Mouse (Mus musculus) thymus, postnatal 14 days (tissue): ENCODE measurements around the gene Pkmyt1.
A peak's percentile ranks its signal among the peaks of the same experiment; 100 is the strongest.

Source experiments
- DNase-seq: peaks from one replicate; pipeline ENCODE4 v3.0.0; 2021

The Pkmyt1 gene

DNA sequence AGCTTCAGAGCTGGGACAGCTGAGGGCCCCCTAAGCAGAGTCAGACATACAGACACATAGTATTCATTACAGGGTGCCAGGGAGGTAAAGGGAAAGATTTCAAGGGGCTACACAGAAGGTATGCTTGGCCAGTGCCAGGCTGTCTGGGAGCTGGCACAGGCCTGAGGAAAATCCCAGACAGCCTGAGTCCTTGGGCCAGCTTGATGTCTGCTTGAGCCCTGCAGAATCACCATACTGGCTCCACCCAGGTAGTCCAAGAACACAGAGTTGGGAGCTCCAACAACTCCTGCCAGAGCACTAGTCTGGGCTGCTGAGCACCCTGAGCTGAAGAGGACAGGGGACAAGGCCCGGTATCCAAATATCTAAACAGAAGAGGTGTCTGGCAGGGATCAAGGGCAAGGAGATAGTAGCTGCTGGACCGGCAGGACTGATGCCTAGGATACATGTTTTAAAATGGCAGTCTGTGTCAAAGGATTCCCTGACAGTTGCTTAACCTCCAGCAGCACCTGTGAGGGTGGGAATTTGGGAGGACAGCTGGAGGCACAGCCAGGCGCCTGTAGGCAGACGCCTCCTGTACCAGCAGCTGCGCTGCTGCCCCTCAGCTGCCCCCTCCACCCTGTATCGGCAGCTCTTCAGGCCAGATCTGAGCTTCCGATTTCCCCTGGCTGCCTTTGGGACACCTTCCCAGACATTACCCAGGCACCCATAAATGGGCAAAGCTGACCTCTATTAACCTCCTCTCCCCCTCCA, 3.6 kb upstream of the Pkmyt1 start, which contains the start of gene 1520401A03Rik:
Gene 1520401A03Rik, minus strand, starts transcription at position 408 of the 750 bp plus-strand sequence.
- DNase-seq = no peak

DNA sequence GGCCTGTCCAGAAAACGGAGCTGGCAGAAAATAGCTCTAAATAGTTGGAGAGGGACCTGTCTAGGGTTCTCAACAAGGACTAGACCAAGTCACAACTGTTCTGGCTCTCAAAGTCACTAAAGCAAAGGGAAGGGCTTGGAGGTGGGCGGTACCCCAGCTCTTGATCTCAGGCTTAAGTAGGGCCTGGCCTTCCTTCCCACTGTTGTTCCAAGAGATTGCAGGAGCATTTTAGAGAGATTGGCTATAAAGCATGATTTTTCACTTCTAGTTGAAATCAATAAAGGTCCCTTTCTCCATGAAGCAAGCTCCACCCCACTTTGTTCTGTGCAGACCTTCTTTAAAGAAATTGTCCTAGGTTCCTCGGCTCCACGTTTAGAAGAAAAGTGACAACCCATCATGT, 659 bp upstream of the Pkmyt1 start:
- DNase-seq = no peak

DNA sequence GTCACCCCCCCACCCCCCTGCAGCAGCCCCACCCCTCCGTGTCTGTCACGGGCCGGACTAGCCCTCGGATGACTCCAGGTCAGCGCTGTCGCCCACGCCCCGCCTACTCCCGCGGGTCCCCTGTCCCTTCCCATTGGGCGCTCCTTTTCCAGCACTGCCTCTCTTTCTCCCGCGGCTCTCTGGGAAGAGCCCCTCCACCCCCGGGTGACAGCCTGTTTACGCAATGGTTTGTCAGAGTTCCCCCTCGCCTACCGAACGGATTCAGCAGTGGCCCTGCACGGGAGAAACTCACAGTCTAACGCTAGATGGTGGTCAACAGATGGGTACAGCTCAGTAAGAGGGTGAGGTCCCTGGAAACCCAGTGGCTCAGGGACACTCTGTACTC, 614 bp downstream of the Pkmyt1 start:
- DNase-seq = no peak

DNA sequence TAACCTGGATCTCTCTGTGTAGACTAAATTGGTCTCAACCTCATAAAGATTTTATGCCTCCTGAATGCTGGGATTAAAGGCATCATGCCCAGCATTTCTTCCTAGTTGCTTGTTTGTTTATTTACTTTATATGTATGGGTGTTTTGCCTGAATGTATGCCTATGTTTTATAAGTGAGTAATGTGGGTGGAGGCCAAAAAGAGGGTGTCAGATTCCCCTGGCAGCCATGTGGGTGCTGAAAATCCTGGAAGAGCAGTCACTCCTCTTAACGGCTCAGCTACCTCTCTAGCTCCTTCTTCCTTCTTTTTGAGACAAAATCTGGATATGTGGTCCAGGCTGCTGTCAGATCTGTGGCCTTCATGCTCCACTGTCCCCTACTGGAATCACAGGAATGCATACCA, 4.3 kb downstream of the Pkmyt1 start:
- DNase-seq = no peak

DNA sequence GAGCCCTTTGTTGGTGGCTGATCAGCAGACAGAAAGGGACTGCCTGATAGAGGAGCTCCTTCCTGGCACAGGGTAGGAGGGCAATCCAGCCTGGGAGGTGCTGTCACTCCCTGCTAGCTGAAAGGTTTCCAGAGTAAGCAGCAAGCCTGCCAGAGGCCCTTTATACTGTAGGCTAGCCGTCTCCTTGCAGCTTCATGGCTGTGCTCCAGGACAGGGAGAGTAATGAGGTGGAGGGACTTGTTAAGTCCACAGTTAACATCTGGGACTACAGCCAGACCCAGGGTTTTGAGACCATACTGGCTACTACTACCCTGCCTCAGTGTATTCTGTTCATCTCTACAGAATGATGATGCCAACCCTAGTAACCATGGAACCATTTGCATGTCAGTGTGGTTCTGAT, 8.2 kb downstream of the Pkmyt1 start:
- DNase-seq = no peak

DNA sequence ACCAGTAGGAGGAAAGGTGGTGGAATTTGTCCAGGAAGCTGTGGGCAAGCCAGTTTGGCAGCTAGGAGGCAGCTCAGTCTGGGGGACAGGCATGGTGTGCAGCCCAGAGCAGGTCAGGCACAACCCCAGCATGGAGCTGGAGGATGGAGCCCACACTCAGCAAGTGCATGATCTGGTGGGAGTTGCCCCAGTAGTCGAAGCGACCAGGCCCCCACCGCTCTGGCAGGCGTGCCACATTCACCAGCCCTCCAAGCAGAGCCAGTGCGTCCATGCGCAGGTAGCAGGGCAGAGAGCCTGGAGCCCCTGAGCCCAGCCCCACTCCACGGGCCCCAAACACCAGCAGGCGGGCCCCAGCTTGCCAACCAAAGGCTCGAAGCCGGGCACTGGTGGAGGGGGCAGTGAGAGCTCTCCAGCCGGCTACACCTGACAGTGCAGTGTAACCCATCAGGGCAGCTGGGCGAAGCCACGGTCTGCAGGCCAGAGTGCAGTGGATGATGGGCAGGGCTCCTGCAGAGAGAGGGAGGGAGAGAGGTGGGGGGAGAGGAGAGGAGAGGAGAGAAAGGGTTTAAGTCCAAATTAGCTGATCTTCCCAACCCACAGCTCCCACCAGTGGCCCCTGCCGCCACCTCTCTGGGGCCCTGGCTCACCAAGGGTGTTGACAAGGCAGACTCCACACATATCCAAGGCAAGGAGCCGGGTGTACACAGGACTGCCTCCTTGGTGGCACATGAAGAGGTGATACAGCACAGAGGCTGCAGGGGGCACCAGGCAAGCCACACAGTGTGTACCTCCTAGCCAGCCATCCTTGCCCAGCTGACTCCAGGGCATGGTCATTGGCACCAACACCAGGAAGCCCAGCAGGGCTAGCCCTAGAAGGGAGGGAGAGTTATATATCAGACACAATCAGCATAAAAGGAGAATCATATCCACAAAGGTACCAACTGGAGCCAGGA, 11.6 kb downstream of the Pkmyt1 start:
- DNase-seq = no peak

DNA sequence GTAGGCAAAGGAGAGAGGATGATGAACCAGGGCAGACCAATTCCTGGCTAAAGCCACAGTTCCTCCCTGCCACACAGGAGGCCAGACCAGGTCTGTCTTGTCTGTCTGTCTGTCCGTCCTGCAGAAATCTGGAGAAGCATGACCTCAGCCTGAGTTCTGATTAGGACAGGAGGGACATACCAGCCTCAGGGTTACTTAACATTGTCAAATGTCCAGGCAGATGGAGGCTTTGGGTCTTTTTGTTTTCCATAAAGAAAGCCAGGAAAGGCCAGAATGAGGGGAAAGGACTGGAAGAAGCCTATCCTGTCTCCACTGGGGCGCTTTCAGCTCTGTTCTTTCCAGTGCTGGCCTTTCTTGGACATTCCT, 12.7 kb downstream of the Pkmyt1 start:
- no peak for DNase-seq

DNA sequence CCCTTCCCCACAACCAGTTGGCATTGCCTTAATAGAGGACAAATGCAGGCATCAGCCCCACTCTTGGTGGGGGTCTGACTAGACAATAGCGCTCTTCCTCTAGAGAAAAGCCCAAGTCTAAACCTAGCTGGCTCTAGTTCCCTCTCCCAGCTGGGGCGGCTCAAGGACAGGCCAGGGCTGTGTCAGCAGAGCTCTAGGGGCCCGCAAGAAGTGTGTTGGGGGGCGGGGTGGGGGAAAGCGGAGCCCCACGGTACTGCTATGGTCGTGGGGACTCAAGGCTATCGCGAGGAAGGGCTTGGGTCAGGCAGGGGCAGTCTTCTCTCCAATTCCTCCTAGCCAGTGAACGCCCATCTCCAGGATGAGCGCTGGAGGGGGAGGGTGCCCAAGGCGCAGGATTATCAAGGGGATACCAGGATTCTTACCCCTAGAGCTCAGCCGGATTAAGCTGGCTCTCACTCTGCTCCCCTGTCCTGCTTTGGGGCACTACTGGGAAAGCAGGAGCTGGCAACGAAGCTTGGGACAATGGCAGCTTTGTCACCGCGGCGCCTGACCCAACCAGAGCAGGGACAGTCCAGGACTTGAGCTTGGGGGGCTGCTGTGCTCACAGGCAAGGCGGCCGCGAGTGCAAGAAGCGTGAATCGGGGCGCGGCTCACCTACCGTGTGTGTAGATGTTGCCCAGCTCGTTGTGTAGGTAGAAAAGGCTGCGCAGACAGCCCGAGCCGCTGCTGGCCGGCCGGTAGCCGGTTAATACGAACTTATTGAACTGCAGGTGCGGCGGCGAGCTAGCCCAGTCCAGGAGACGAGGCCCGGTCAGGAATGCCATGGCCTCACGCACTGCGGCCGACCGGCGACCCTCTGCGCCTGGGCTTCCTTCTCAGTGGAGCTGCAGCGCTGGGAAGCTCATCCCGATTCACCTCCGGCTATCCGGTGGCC, 13.3 kb downstream of the Pkmyt1 start:
- no peak for DNase-seq

DNA sequence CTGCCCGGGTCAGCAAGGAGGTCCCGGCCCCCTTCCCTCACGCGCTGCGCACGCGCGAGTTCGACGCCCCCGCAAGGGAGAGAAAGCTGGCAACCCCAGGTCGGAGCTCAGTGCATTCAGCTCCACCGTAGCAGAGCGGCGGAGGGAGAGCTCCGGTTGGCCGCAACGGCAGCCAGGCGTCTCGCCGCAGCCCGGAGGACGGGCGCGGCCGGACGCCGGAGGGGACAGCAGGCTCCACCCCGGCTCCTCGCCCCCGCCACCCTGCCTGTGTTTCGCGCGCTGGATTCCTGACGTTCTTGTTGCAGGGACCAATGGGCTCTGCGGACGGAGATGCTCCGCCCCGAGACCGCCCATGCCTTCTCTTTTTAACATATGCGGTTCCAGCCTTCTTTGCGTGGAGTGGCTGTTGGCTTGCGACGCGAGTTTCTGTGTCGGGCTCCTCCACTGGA, 14.0 kb downstream of the Pkmyt1 start:
- peak; percentile 75 for DNase-seq

DNA sequence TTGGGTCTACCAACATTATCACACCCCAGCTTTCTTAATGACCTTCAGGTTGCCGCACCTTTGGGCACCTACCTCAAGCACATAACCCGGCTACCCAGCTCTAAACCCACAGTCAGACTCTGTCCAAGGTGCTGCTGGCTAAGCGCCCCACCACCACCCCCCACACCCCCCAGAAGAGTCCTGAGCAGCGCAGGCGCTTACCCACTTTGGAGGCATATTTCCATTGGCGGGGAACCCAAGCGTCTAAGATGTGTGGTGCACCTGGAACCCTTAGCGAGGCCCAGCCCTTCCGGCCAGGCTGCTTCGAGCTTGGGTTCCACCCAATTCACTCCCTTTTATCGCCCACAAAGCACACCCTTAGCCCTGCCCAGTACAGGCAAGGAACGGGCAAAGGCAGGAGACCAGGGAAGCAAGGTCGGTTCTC, 14.5 kb downstream of the Pkmyt1 start, which contains the start of gene Paqr4:
Gene Paqr4, minus strand, starts transcription at position 270 of the 424 bp plus-strand sequence.
- peak; percentile 39 for DNase-seq

DNA sequence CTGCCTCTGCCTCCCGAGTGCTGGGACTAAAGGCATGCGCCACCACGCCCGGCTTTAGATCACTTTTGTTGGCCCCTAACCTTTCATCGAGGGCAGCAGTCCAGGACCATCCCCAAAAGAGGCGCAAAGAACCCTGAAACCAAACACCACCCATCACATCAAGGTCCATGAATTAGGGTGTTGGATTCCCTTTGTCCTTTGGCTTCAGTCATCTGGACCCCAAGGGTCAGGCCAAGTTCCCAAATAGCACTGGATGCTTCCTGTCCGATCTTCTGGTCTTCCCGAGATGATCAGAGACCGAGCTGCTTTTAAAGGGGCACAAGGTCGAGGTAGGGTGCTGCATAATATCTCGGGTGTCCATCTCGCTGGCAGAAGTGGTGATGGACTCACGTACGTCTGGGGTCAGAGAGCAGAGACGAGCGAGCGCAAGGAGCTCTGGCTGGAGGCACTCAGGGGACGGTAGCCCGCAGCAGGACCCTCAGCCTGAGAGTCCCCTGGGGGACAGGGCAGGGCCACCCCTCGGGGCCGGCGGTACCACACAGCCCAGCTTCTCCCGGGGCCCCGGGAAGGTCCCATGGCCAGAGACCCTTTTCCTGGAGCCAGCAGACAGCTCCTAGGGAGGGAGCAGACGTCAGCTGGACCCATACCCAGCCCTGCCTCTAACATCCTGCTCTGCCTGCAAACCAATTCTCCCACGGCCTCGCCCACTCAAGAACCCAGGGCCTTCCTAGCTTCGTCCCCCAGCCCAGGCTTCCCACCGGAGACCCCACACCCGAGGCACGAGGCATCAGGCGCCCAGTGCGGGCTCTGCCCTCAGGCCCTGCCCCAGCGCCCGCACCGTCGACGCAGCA, 15.4 kb downstream of the Pkmyt1 start:
- DNase-seq = no peak

DNA sequence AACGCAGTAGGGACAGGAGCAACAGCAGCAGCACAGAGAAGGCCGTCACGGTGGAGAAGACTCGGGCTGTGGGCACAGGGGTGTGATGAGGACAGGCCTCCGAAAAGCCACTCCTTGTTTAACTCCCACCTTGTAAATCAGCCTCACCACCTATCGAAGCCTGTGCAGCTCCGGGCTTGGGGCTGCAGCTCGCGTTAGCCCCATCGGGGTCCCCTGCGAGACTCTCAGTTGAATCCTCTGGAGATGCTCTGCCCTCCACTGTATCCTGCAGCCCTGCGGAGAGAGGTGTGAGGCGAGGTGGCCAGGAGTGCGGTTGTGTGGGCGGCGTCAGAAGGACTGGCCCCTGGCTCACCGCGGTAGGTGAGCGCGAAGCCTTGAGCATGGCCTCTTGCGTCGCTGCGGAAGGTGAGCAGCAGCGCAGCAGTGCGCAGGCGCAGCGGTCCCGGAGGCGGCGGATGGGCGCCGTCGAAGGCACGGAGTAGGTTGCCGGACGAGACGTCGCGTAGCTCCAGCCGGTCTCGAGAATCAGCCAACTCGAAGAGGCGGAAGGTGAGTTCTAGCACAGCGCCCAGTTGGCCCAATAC, 16.2 kb downstream of the Pkmyt1 start:
- peak; percentile 65 for DNase-seq

DNA sequence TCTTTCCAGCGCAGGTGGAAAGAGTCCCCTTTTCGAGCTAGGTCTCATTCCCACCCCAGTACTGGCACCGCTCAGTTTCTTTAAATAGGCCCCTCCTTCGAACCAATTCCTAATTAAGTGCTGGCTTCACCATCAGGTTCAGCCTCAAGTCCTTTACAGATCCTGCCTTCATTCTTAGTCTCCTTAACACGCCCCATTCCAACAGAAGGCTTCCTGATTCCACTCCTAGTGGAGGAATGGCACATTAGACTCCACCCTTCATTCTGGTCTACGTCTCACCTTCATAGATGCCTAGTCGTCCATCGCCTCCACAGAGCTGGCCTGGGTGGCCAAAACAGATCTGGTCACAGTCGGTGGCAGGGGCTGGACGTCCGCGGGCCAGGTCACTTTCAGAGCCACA, 16.8 kb downstream of the Pkmyt1 start:
- no peak for DNase-seq

DNA sequence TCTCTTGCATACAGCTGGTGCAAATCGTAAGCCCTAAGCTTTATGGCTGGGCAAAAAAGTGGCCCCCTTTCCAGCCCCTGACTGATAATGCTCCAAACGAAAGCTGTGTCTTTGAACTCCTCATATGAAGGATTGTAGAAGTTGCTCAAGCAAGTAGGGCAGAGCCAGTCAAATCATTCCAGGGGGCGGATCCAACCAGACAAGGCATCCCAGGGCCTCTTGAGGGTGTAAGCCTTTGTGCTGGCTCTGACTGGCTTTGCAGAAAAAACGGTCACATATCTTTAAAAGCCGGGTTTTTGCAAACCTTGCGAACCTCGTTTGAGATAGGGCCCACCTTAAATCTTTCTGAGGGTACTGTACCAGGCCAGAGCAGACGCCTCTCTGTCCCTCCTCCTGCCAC, 17.9 kb downstream of the Pkmyt1 start:
- DNase-seq = no peak

DNA sequence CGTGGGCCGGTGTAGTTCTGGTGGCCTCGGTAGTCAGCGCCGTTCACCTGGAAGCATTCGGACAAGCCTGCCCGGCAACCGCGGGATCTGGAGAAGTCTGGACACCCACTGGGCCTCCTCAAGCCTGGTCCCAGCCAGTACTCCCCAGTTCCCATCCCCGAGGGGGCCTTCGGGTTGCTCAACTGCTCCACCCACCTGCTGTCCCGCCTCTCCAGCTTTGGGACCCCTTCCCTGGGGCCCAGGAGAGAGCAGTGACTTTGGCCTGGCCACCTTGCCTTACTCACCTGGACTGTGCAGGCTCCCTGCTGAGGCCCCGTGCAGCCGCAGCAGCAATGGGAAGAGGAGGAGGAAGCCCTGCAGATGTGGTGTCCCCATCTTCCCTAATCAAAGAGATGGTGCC, 18.5 kb downstream of the Pkmyt1 start:
- no peak for DNase-seq

DNA sequence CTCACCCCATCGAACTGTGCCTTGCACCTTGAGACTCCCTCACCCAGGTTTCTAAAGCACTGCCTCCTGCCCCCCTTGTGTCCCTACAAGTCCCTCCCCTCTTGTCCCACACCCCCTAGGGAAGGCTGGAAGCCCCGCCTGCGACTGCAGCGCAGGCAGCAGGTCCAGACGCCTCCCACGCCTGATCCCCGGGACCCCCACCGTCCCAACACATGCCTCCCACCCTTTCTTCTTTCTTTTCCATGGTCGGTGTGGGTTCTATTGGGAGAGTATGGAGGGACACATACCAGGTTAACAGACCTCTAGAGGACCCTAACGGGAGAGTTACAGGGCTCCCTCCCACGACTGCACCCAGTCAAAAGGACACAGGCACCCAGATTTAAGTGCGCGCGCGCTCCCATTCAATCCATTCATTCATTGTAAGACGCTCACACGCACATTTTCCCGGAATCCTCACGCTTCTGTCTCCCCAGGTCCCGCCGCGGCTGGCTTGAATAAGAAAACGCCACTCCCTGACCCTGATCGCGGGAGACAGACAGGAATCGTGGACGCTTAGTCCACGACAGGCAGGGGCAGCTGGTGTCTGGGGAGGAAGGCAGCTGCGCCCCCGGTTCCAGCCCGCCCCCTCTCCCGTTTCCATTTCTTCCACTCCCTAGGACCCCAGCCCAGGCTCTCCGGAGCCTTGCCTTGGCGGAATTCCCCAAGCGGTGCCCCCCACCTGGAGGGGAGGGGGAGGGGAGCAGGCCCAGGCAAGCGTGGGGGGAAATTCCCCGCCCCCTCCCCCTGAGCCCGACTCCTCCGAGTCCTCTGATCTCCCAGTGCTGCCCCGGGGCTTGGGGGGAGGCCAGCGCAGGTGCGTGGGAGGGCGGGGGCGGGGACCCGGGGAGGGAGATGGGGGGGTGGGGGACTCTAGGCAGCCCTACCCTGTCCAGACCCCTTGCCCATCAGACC, 19.4 kb downstream of the Pkmyt1 start, which contains the start of gene Kremen2:
Gene Kremen2, minus strand, starts transcription at position 533 of the 951 bp plus-strand sequence.
- peak; percentile 60 for DNase-seq

DNA sequence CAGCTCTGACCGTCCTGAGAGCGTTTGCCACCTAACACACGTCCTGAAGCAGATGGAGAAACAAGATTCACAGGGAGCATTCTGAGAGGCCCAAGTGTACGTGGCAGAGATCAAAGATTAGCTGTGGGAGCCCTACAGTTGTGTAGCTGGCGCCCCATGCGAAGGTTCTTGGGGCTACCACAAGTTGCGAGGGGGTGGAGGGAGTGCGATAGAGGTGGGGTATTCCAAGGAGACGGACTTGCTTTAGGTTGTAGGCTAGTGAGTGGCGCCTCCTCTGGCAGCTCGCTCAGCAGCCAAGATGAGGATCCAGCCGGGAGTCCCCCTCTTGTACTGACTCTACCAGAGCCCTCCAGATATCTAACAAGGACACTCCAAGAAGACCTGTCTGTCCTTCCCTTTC, 20.2 kb downstream of the Pkmyt1 start:
- DNase-seq = peak; percentile 37

DNA sequence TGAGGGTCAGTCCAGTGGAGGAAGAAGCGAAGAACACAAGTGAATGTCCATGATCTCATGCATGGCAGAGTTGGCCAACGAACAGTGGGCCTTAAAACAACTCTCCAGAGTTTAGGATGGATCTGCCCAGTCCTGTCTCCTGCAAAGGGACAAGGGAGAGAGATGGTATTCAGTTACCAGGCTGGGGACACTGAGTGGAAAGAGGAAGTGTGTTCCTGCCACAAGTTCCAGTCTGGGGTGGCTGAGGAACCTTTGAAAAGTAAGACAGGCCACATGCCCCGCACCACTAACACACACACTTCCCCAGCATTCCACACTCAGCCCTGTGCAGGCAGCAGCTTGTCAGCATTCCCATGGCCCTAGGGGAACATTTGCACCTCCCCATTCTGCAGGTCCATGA, 20.6 kb downstream of the Pkmyt1 start:
- no peak for DNase-seq

DNA sequence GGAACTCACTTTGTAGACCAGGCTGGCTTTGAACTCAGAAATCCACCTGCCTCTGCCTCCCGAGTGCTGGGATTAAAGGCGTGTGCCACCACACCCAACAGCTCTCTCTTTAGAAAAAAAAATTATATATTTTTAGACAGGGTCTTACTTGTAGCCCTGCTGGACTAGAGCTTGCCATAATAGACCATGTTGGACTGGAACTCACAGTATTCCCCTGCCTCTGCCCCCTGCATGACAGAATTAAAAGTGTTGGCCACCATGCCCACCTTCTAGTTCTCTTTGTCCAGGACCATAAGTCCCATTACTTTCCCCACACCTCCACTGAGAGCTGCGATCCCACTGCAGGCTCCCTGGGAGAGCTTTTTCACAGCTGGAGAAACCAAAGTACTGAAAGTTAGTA, 21.3 kb downstream of the Pkmyt1 start:
- DNase-seq = no peak

DNA sequence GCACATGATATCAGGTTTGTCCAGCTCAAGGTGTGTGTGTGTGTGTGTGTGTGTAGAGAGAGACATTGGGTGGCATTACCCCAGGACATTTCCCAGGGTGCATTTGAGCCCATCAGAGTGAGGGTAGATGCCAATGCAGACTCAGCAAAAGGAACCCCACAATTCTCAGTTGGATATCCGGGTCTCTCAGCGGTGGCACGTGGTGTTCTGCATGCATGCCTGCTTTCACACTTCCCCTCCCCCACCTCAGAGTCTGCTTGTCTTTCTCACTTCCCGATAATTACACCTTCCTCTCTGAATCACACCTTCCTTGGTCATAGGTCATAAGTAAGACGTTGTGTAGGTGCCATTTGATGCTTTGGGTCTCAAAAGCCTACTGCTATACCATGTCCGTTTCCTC, 21.9 kb downstream of the Pkmyt1 start:
- DNase-seq = peak; percentile 30
